Mouse (Mus musculus): ENCODE results near the gene 4930523C07Rik. TPM values are rescaled to one million over a fixed set of nuclear protein-coding genes. Genes with fewer than 3 reads are reported as not detected.

The 4930523C07Rik gene
- polyA plus RNA-seq, 1 experiment from 2014 or later = 1.4 TPM

DNA sequence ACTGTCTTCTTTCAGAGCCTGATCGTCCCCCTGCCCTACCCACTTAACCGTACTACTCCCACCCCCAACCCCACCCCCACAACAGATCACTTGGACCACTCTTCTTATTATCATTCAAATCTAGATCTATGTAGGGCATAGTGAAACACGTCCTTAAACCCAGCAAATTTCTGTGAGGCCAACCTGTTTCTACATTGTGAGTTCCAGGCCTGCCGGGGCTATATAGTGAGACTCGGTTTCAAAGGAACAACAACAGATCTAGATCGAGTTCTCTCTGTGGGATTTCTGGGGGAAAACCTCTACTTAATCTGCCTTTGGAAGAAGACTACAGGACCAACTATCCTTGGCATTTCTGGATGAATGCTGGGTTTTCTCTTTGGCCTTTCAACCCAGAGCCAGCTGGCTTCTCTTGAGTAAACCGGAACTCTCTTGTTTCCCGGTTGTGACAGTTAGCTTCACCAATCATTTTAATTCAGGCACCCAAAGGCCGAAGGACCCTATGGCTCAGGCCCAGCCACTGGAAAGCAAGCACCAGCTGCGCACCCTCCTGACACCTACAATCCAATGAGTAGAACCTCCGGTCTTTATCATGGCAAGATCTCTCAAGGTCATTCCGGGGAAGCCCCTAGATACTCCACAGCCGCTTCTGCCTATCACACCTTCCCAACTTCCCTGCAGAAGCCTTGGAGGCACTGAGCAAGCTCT, 759 bp upstream of the 4930523C07Rik start:
- Histone ChIP-seq H3K36me3 (ENCODE audit: control insufficient read depth, insufficient read depth, low read length) (no peaks in the 10 kb centered on the region), H3K4me3 (ENCODE audit: low read depth, low read length) (no peak overlapping the region), H3K4me2 (ENCODE audit: low read depth, low read length) (no peak overlapping the region), H3K9ac (replicated peaks; ENCODE audit: low read depth, low read length) (no peak overlapping the region), H3K27ac (ENCODE audit: low read depth, low read length) (no peak overlapping the region), H3K9me3 (ENCODE audit: control insufficient read depth, low read length) (no peaks in the 10 kb centered on the region), H3K4me1 (ENCODE audit: control insufficient read depth, insufficient read depth, low read length) (no peaks in the 10 kb centered on the region), H3K27me3 (ENCODE audit: control insufficient read depth, insufficient read depth, low read length) (no peaks in the 10 kb centered on the region)
- 92% methylated on average over 13 of the region's 13 CpGs for WGBS
- no peak for ATAC-seq (ENCODE audit: low read depth)

DNA sequence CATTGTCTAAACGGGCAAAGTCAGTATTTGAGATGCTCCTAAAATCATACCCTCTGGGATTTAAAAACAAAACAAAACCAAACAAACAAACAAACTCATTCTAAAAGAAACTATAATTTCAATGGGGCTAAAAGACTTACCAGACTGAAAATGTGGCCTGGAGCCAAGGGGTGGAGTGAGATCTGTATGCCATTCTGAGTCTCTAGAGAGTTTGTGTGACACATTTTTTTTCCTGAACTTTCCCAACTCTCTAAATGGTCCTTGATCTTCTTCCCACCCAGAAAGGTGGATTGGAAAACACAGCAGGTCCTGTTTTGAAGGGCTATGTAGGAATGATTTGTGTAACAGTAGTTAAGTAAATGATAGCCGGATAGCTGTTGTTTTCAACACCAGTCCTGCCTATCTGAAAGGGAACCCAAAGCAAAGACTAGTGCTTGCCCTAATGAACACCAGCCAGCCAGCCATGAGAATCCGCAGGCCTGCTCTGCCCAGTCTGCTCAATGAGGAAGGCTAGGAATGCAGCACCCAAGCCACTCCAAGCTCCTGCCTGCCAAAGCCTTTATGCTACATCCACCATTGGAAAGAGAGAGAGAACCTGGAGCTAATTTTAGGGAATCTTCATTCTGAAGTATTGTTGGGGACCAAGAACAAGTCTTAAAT, 1.0 kb downstream of the 4930523C07Rik start:
- H3K4me2 ChIP-seq (ENCODE audit: low read depth, low read length) = no peak overlapping the region
- ATAC-seq (ENCODE audit: low read depth) = no peak
- 69% methylated on average over 3 of the region's 3 CpGs for WGBS

DNA sequence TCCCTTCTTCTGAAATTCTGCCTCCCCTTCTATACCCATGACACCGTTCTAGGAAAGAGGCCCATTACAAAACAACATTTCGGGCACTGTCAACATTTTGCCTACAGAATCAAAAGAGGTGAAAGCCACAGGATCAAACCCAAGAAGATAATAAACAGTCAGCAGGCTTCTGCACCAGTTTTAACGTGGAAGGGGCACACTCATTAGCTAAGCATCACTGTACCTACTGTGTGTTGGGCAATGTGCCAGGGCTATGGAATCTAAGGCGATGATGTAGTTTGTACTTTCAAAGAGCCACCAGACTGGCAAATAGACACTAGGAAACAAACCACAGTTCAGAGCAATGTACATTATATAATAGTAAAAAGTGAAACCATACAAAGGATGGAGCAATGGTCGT, 1.8 kb downstream of the 4930523C07Rik start:
- no peak overlapping the region for H3K4me3 ChIP-seq (ENCODE audit: low read depth, low read length)
- no peak for ATAC-seq (ENCODE audit: low read depth)
- 83% methylated on average over 5 of the region's 5 CpGs for WGBS
- no peaks in the 10 kb centered on the region for H3K4me1 ChIP-seq (ENCODE audit: control insufficient read depth, insufficient read depth, low read length)
- no peaks in the 10 kb centered on the region for H3K9me3 ChIP-seq (ENCODE audit: control insufficient read depth, low read length)
- no peak overlapping the region for H3K9ac ChIP-seq (replicated peaks; ENCODE audit: low read depth, low read length)
- no peaks in the 10 kb centered on the region for H3K36me3 ChIP-seq (ENCODE audit: control insufficient read depth, insufficient read depth, low read length)
- no peak overlapping the region for H3K27ac ChIP-seq (ENCODE audit: low read depth, low read length)
- H3K4me2 ChIP-seq (ENCODE audit: low read depth, low read length) = no peak overlapping the region
- no peaks in the 10 kb centered on the region for H3K27me3 ChIP-seq (ENCODE audit: control insufficient read depth, insufficient read depth, low read length)

More for the DNA sequence above, 1.0 kb downstream of the 4930523C07Rik start:
- no peaks in the 10 kb centered on the region for H3K27me3 ChIP-seq (ENCODE audit: control insufficient read depth, insufficient read depth, low read length)
- H3K4me3 ChIP-seq (ENCODE audit: low read depth, low read length) = no peak overlapping the region
- H3K9me3 ChIP-seq (ENCODE audit: control insufficient read depth, low read length) = no peaks in the 10 kb centered on the region
- H3K4me1 ChIP-seq (ENCODE audit: control insufficient read depth, insufficient read depth, low read length) = no peaks in the 10 kb centered on the region
- H3K36me3 ChIP-seq (ENCODE audit: control insufficient read depth, insufficient read depth, low read length) = no peaks in the 10 kb centered on the region
- no peak overlapping the region for H3K27ac ChIP-seq (ENCODE audit: low read depth, low read length)
- H3K9ac ChIP-seq (replicated peaks; ENCODE audit: low read depth, low read length) = no peak overlapping the region

DNA sequence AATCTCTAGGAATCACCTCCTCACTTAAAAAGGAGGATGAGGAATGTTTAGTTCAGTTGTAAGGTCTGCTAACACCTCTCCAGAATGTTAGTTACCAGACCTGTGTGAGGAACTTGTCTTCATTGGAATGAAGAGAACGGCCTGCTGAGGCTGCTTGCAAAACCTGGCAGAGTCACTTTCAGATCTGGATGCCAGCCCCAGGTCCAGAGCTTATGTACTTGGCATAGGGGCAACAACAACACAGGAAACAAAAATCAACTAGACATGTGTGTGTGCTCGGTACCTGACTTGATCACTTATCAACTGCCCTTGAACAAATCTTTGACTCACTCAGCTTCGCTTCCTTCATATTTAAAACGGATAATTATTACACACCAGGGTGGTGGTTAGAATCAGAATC, 2.6 kb downstream of the 4930523C07Rik start:
- WGBS = 91% methylated on average over 4 of the region's 4 CpGs

DNA sequence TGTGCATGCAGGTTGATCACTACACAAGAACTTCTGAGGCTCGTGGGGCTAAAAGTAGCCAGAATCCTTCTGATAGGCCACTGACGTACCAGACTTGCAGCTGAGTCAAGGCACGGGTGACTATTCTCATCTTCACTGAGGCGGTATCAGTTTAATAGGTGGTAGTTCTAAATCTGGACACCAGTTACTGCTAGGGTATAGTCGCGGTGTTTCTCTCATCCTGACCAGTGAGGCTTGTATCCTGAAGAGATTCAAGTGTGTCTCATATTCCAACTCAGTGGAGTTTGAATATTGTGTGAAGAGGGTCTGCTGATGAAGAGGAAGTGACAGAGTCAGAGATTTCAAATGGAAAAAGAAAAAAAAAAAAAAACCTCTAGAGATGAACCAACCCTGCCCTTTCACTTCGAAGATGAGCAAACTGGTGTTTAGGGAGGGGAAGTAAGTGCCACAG, 3.3 kb downstream of the 4930523C07Rik start:
- no peak for ATAC-seq (ENCODE audit: low read depth)
- no peaks in the 10 kb centered on the region for H3K36me3 ChIP-seq (ENCODE audit: control insufficient read depth, insufficient read depth, low read length)
- 95% methylated on average over 7 of the region's 7 CpGs for WGBS
- no peaks in the 10 kb centered on the region for H3K9me3 ChIP-seq (ENCODE audit: control insufficient read depth, low read length)
- H3K4me1 ChIP-seq (ENCODE audit: control insufficient read depth, insufficient read depth, low read length) = no peaks in the 10 kb centered on the region
- no peaks in the 10 kb centered on the region for H3K27me3 ChIP-seq (ENCODE audit: control insufficient read depth, insufficient read depth, low read length)
- H3K4me2 ChIP-seq (ENCODE audit: low read depth, low read length) = no peak overlapping the region
- H3K4me3 ChIP-seq (ENCODE audit: low read depth, low read length) = no peak overlapping the region
- no peak overlapping the region for H3K27ac ChIP-seq (ENCODE audit: low read depth, low read length)
- no peak overlapping the region for H3K9ac ChIP-seq (replicated peaks; ENCODE audit: low read depth, low read length)

More for the DNA sequence above, 2.6 kb downstream of the 4930523C07Rik start:
- Histone ChIP-seq H3K27ac (ENCODE audit: low read depth, low read length) (no peak overlapping the region), H3K9me3 (ENCODE audit: control insufficient read depth, low read length) (no peaks in the 10 kb centered on the region), H3K27me3 (ENCODE audit: control insufficient read depth, insufficient read depth, low read length) (no peaks in the 10 kb centered on the region), H3K9ac (replicated peaks; ENCODE audit: low read depth, low read length) (no peak overlapping the region), H3K36me3 (ENCODE audit: control insufficient read depth, insufficient read depth, low read length) (no peaks in the 10 kb centered on the region), H3K4me3 (ENCODE audit: low read depth, low read length) (no peak overlapping the region), H3K4me2 (ENCODE audit: low read depth, low read length) (no peak overlapping the region), H3K4me1 (ENCODE audit: control insufficient read depth, insufficient read depth, low read length) (no peaks in the 10 kb centered on the region)
- no peak for ATAC-seq (ENCODE audit: low read depth)

DNA sequence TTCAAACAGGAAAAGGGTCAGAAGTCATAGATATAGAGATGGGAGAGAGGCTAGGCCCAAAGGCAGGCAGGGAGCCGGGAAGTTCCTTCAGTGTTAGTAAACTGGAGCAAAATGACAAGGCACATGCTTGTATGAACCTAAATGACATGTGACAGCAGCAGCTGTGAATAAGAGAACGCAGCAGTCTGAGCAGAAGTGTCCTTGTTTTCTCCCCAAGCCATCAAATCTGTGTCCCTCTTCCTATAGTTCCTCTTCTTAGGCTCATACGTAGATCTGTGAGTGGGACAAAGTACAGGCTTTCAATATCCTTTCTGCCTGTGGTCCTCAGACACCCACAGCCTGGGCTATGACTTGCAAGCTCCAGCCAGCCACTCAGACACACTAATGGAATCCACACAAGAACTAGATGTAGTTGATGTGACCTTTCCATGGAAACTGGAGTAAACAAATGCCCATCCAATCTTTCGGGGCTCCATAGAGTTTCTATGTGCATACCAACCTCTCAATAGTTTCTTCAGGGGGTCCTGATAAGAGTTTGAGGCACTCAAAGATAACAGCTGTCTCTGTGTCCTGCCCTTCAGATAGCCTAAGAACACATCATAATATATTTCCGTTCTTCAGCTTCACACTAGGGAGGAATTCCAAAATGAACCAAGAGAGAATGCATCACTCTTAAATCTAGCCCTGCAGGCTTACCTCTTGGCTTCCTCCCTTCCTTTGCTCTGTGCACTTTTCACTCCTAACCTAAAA, 5.1 kb downstream of the 4930523C07Rik start:
- no peak overlapping the region for H3K27ac ChIP-seq (ENCODE audit: low read depth, low read length)
- H3K36me3 ChIP-seq (ENCODE audit: control insufficient read depth, insufficient read depth, low read length) = no peaks in the 10 kb centered on the region
- H3K4me2 ChIP-seq (ENCODE audit: low read depth, low read length) = no peak overlapping the region
- no peaks in the 10 kb centered on the region for H3K4me1 ChIP-seq (ENCODE audit: control insufficient read depth, insufficient read depth, low read length)
- ATAC-seq (ENCODE audit: low read depth) = no peak
- no peak overlapping the region for H3K9ac ChIP-seq (replicated peaks; ENCODE audit: low read depth, low read length)
- 90% methylated on average over 5 of the region's 5 CpGs for WGBS
- no peaks in the 10 kb centered on the region for H3K9me3 ChIP-seq (ENCODE audit: control insufficient read depth, low read length)
- H3K27me3 ChIP-seq (ENCODE audit: control insufficient read depth, insufficient read depth, low read length) = no peaks in the 10 kb centered on the region
- H3K4me3 ChIP-seq (ENCODE audit: low read depth, low read length) = no peak overlapping the region

DNA sequence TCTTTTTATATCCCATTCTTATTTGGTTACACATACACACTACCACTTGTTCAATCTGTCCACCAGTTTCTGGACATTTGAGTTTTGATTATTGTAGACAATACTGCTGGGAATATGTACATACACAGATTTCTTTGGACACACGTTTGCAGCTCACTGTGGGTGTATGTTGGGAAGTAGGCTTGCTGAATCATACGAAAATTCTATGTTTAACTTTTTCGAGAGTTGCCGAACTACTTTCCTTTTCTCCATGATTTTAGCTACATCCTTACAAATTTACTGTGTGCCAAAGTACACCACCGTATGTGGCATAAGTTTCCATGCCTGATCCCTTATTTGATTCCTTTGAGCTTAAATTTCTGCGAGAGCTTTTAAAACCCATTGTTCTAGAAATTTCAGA, 6.7 kb downstream of the 4930523C07Rik start:
- no peak overlapping the region for H3K4me2 ChIP-seq (ENCODE audit: low read depth, low read length)
- no peaks in the 10 kb centered on the region for H3K4me1 ChIP-seq (ENCODE audit: control insufficient read depth, insufficient read depth, low read length)
- no peaks in the 10 kb centered on the region for H3K27me3 ChIP-seq (ENCODE audit: control insufficient read depth, insufficient read depth, low read length)
- no peaks in the 10 kb centered on the region for H3K9me3 ChIP-seq (ENCODE audit: control insufficient read depth, low read length)
- ATAC-seq (ENCODE audit: low read depth) = no peak
- H3K27ac ChIP-seq (ENCODE audit: low read depth, low read length) = no peak overlapping the region
- no peak overlapping the region for H3K4me3 ChIP-seq (ENCODE audit: low read depth, low read length)
- no peak overlapping the region for H3K9ac ChIP-seq (replicated peaks; ENCODE audit: low read depth, low read length)
- 95% methylated on average over 6 of the region's 6 CpGs for WGBS
- no peaks in the 10 kb centered on the region for H3K36me3 ChIP-seq (ENCODE audit: control insufficient read depth, insufficient read depth, low read length)

DNA sequence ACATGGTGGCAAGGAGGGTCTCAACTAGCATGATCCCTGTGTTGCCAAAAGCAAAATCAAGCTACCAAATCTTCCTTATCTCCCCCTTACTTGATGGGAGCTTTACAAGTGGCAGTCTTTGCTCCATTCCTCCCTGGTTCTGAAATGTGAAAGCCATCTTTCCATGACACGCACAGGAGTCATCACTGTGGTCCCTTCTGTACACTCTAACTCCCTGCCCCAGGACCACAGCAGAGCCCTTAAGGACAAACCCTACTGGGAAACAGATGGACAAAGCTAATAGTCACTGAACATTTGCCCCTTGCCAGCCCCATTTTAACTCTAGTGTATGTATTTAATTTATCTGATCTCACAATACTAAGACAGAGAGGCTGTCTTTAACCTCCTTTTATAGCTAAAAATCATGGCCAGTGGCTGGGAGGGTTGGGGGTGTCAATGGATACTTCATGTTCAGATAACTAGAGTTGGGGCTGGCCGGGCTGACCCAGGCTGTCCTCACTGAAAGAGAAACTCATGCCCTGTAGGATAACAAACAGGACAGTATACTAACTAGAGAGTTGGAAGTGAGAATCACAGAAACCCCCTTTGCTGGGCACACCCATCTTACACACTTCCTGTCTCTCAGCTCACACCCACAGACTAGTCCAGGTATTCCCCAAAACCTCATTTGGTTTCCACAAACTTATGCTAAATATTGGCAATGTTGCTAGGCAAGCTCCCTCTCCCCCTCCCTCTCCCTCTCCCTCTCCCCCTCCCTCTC, 8.6 kb downstream of the 4930523C07Rik start:
- no peak overlapping the region for H3K27ac ChIP-seq (ENCODE audit: low read depth, low read length)
- H3K27me3 ChIP-seq (ENCODE audit: control insufficient read depth, insufficient read depth, low read length) = no peaks in the 10 kb centered on the region
- no peak overlapping the region for H3K4me2 ChIP-seq (ENCODE audit: low read depth, low read length)
- H3K36me3 ChIP-seq (ENCODE audit: control insufficient read depth, insufficient read depth, low read length) = no peaks in the 10 kb centered on the region
- H3K9me3 ChIP-seq (ENCODE audit: control insufficient read depth, low read length) = no peaks in the 10 kb centered on the region
- no peak overlapping the region for H3K4me3 ChIP-seq (ENCODE audit: low read depth, low read length)
- no peak for ATAC-seq (ENCODE audit: low read depth)
- 98% methylated on average over 2 of the region's 2 CpGs for WGBS
- H3K4me1 ChIP-seq (ENCODE audit: control insufficient read depth, insufficient read depth, low read length) = no peaks in the 10 kb centered on the region
- no peak overlapping the region for H3K9ac ChIP-seq (replicated peaks; ENCODE audit: low read depth, low read length)
